Mouse (Mus musculus) c-Kit-positive CD71-positive TER-119-negative erythroid progenitor cells, embryonic 14.5 days (primary cell): ENCODE measurements around the gene Prkar2b.
"Not testable (repeated sequence)": the region's sequence is repeated elsewhere in the genome, so short reads cannot be mapped to it uniquely, and the experiment has no call there.

ENCODE experiments used
- DNase-seq: peaks from one replicate; pipeline ENCODE4 v3.0.0-alpha.2; 2013; ENCODE audit warnings: low read depth

Prkar2b gene

DNA sequence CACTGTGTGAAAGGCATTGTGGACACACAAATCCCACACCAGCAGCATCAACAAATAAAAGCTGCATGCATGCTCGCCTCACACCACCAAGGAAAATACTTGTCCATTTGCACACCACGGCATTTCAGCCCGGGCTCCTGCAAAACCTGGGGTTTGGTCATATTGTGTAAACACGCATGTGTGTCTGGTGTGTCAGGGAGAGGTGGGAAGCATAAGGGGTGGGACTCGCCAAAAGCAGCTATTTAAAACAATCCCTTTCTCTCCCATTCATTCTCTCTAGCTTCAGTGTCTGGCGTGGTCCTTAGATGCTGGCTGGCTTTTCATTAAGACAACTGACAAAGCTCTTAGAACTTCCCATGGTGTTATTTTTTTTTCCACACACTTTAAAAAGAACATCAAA, 1.4 kb downstream of the Prkar2b start:
- no peak for DNase-seq

DNA sequence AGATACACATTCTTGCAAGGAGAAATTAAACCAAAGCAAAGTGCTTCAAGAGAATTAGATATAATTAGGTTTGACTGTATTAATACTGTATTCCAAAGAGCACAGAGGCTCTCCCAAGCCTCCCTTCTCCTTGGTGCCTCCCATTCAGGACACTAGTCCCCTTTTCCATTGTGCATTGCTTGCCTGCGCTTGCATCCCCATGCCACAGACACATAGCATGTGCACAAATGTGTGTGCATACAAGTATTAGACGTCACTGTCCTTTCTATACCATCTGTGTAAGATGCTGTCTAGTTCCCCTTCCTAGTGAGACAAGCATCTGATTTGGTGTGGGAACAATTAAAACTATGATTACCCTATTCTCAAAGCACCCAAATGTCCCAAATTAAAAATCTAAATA, 2.0 kb downstream of the Prkar2b start:
- no peak for DNase-seq

- no peak for DNase-seq
Measured at GRCm38 (mm10) chr12:32057461-32058199, 3.5 kb downstream of the Prkar2b start.

GRCm38 (mm10) chr12:32055797-32056196, 5.3 kb downstream of the Prkar2b start:
- no peak for DNase-seq

- peak; percentile 51 for DNase-seq
Measured at GRCm38 (mm10) chr12:32054476-32055166, 6.5 kb downstream of the Prkar2b start.

DNA sequence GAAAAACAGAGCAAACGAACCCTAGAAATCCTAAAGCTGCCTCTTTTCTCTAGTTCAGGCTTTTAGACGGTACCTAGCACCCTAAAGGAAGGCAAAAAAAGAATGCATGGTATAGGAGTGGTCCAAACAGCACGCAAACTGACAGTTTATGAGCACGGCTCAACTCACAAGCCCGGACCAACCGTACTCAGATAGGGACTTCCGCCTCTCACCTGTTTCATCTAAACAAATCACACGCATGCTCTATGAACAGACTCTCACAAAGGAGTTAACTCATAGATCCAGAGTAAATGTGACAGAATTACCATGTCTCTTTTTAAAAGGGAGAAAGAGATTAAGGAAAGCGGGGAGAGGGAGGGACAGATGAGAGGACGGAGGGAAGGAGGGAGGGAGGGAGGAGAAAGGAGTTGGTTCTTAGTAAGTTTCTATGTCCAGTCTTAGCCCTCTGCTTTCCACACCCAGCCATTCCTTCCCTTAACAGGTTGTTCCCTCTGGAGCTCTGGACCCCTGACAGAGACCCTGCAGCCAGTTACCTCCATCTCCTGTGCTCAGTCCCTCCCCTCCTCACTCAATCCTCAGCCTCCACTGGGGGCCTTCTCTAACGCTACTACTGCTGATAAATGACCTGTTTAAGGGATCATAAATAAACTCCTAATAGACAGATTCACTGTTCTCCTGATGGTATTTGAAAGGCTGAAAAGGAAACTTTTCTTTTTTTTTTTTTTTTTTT, 7.3 kb downstream of the Prkar2b start:
- DNase-seq: no peak

DNA sequence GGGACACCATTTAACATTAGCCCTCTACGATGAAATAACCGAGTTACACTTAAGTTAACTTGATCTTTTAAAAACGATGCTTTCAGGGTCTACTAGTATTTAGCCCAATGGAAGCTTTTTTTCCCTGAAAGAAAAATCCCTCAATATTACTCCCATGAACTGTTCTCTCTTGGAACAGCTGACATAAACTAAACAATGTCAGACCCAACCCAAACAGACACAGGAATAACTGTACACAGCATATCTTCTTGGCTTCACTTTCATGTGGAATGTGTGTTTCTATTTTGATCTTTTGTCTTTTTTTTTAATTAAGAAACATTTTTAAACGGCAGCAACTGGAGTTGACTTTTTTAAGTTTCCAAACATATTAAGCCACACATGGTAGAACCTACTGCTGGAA, 8.2 kb downstream of the Prkar2b start:
- DNase-seq: no peak

DNA sequence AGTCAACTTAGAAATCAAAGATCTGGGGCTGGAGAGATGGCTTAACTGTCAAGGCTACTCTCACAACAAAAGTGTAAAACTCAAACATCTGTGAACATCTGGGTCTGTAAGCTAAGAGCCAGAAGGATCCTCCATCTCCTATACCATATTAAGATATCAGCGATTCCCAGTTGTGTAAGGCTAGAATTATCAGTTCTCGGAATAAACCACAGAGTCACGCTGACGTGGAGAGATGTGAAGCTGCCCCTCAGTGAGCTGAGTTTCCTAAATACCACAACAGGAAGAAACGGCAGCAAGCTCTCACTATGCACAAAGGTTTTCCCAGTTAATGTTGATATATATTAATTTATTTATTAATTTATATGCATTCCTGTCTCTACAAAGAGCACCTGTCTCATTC, 10.9 kb downstream of the Prkar2b start:
- DNase-seq: peak; percentile 88

DNA sequence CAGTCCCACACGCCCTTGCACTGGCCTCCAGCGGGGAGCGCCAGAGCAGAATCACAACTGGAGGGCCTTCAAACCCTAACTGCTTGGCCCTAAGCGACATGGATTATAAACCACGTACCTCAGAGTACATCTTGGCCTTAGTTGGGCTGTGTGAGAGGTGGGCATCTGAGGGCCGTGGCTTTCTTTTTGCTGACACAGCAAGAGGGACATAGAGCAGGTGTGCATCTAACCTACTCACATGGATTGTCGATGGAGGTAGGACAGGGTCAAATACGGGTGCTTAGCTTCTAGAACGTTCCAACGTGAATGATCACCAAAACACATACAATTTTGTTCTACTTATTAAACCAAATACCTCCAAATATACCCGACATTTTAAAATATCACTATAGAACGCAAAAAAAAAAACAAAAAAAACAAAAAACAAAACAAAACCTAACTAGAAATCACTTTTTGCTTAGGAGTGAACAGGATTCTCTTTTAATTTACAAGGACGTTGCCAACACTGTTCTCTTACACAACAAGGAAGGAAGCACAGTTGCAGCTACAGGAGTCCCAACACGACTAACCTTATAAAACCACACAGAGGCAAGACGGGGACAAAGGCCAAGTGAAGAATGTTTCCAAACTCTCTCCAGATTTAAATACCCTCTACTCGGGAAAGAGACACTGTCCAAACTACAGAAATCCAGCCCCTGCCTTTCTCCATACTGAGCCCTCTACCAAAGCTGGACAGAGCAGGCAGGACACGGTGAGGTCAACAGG, 15.3 kb downstream of the Prkar2b start:
- no peak for DNase-seq

GRCm38 (mm10) chr12:32044487-32045134, 16.5 kb downstream of the Prkar2b start:
- no peak for DNase-seq

DNA sequence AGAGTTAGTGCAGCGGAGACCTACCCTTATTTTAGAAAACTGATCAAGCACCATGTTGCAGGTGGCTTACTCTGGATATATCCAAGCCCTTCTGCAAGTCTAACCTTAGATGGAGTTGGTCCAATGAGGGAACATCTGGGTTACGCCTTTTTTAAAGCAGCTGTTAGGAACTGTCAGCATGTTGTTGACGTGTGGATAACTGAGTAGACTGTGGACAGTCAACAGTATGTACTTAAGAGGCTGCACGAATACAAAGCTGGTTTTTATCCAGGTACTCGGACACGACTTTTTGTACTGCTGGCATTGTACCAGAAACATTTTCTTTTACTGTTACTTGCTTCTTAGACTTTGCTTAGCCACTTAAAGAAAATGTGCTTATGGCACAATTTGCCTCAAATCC, 27.6 kb downstream of the Prkar2b start:
- DNase-seq: no peak

DNA sequence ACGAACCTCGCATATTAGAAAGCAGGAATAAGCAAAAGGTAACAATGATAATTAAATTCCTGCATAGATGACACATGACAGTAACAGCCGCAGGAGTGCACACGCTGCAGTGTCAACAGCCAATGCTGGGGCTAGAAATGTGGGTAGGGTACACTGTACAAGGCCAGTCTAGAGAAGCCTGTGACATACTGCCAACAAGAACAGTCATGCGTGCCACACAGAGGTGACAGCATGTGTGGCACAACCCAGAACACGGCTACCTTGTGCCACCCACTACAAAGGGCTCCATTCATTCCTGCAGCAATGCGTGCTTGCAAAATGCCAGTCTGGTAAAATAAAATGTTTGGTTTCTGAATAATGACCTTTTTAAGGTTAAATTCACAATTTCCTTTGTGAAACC, 28.2 kb downstream of the Prkar2b start:
- DNase-seq: no peak

- DNase-seq: no peak
Measured at GRCm38 (mm10) chr12:32018376-32018750, 42.7 kb downstream of the Prkar2b start.

- DNase-seq: no peak
Measured at GRCm38 (mm10) chr12:32017636-32018375, 43.3 kb downstream of the Prkar2b start.

- DNase-seq: no peak
Measured at GRCm38 (mm10) chr12:32016472-32016871, 44.6 kb downstream of the Prkar2b start.

GRCm38 (mm10) chr12:32015268-32015769, 45.8 kb downstream of the Prkar2b start:
- no peak for DNase-seq

DNA sequence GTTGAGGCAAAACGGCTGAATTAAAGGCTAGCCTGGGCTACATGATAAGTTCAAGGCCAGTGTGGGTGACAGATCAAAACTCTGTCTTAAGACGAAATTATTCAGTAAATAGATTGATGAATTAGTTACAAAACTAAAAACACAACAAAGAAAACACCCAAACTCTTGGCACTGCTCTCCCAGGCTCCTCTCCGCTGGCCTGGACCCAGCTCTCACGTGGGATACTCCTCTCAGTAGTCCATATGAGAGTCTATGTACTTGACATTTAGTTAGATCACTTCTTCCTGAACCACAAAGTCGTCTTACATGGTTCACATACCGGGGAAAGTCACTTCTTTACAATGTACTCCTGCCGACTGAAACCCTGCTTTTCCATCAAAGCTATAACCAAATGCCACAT, 46.3 kb downstream of the Prkar2b start:
- DNase-seq: no peak

DNA sequence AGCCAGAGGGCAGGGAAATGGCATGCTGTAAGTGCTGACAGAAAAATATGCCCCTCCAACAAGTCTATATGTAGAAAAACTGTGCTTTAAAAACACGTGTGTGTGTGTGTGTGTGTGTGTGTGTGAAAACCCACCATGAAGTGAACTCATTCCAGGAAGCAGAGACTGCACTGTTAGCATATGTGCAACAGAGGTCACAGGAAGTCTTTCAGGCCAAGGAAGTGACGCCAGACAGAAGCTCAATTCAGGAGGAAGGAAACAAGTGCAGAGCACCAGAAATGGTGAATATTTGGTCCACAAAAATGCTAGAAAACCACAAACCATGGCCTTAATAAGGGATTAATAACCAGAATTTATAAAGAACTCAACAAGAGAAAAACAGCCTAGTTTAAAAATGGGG, 48.9 kb downstream of the Prkar2b start:
- DNase-seq: no peak

DNA sequence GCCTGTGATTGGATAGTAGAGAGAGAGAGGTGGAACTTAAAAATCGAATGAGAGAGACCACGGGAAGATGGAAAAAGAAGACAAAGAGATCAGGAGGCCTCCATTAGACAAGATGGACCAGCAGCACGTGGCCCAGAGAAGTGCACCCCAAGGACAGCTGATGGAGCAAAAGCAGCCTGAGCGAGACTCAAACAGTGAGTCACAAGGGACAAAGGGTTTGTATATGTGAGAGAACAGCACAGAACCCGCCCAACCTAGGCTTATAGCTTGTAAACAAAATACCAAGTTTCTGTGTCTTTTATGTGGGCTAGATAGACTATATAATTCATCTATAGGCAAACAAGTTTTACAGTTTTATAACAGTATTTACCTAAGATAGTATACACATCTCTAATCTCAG, 50.0 kb downstream of the Prkar2b start:
- DNase-seq: no peak

DNA sequence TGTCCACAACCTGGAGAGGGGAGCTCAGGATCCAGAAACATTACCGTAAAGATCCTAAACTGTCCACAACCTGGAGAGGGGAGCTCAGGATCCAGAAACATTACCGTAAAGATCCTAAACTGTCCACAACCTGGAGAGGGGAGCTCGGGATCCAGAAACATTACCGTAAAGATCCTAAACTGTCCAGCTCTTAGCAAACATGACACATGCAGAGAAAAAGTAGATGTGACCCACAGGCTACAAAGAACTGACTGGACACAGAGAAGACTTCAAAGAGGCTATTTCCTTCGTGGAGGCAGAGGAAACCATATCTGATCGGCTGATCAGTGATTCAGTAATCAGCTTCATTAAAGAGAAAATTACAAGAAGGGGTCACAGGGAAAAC, 51.1 kb downstream of the Prkar2b start:
- not testable (repeated sequence) for DNase-seq
